Mouse (Mus musculus): Measurements from ENCODE around the gene Cenpl.

GRCm38 (mm10) chr1:161035281-161035785 lies 35.2 kb upstream of the Cenpl start:
- no peak for TF ChIP-seq CTCF (IDR thresholded peaks at IDR 0.05; ENCODE audit: low read depth, low read length)
- TF ChIP-seq GATA1 (IDR thresholded peaks at IDR 0.05; ENCODE audit: borderline replicate concordance, low read length), result no peak
- no peak for TF ChIP-seq TAL1 (conservative IDR thresholded peaks at IDR 0.05; ENCODE audit: low read depth, low read length)
- TF ChIP-seq GATA2 (IDR thresholded peaks at IDR 0.05; ENCODE audit: borderline replicate concordance, low read depth, low read length), result no peak
